Mouse (Mus musculus) adrenal gland, postnatal 25 days (tissue): ENCODE measurements around the gene 1700057G04Rik. TPM values are rescaled to one million over a fixed set of nuclear protein-coding genes. Genes with fewer than 3 reads are reported as not detected.

Source experiments
- DNase-seq: peaks from one replicate; pipeline ENCODE4 v3.0.0; 2021; ENCODE audit warnings: mixed read lengths
- microRNA-seq, 2 experiments: library from miRNA; unstranded; fragments of <30 nt; microRNA quantifications; one replicate each; pipeline ENCODE4 v1.2.0; 2021
- total RNA-seq: library from RNA; stranded (reverse); gene quantifications from 2 replicates; pipeline ENCODE4 v1.2.3, GENCODE M21; 2021

The 1700057G04Rik gene
- total RNA-seq, 1 experiment from 2014 or later = not detected

DNA sequence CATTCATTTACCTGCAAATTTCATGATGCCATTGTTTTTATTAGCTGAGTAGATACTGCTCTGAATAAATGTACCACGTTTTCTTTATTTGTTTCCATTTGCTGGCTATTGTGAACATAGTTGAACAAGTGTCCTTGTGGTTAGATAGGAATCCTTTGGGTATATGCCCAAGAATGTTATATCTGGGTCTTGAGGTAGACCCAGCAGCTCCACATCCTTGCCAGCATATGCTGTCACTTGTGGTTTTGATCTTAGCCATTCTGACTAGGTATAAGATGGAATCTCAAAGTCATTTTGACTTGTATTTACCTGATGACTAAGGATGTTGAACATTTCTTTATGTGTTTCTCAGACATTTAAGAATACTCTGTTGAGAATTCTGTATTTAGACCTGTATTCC lies 77.7 kb downstream of the 1700057G04Rik start:
- DNase-seq = no peak

DNA sequence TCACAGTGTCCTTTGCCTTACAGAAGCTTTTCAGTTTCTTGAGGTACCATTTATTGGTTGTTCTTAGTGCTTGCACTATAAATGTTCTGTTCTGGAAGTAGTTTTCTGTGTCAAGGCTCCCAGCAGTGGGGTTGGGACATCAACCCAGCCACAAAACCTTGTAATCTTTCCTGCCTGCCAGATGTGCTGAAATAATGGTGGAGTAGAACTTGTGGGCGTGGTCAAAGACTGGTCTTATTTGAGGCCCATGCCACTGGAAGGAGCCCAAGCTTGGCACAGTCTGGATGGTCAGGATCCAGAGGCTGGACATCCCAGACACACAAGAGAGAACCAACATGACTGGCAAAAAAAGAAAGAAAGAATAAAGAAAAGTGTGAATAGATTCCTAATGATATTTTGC lies 78.2 kb downstream of the 1700057G04Rik start:
- no peak for DNase-seq

GRCm38 (mm10) chr9:92402628-92403027 lies 93.5 kb downstream of the 1700057G04Rik start:
- DNase-seq = no peak

Small RNAs within 50 kb of the gene (microRNA-seq; reads per million reads assigned to microRNA genes)
- gene Mir6386 = 0 reads per million in 2 experiments

Other genes with a start within 250 kb of the 1700057G04Rik start
- gene Plscr5, start 116.4 kb upstream of the 1700057G04Rik start, total RNA-seq = not detected in 2 replicates
- gene Plscr1, start 59.6 kb upstream of the 1700057G04Rik start, total RNA-seq = 11.0 and 14.5 TPM in 2 replicates
- 16.3 and 16.5 TPM in 2 replicates for gene Plscr2, start 33.8 kb upstream of the 1700057G04Rik start, total RNA-seq
- gene Plscr4, start 148.0 kb downstream of the 1700057G04Rik start, total RNA-seq = 17.5 and 18.1 TPM in 2 replicates
- gene Plod2, start 232.8 kb downstream of the 1700057G04Rik start, total RNA-seq = 221 and 278 TPM in 2 replicates